Mouse (Mus musculus) urinary bladder, postnatal 25 days (tissue): Measurements from ENCODE around the gene Gpr83.

ENCODE experiments used
- DNase-seq: peaks from one replicate; pipeline ENCODE4 v3.0.0; 2022; ENCODE audit warnings: low spot score

Gpr83 gene

GRCm38 (mm10) chr9:14859868-14860639 is at the start of gene Gpr83:
Gene Gpr83 (plus strand): TSS chr9:14860210.
- no peak for DNase-seq

GRCm38 (mm10) chr9:14821396-14821795 is 38.6 kb upstream of the Gpr83 start:
- DNase-seq, result no peak

GRCm38 (mm10) chr9:14824840-14825239 is 35.2 kb upstream of the Gpr83 start:
- DNase-seq, result no peak

GRCm38 (mm10) chr9:14827875-14828274 is 32.1 kb upstream of the Gpr83 start:
- no peak for DNase-seq

- no peak for DNase-seq
Measured at GRCm38 (mm10) chr9:14832046-14832445, 28.0 kb upstream of the Gpr83 start.

- no peak for DNase-seq
Measured at GRCm38 (mm10) chr9:14835335-14836075, 24.5 kb upstream of the Gpr83 start.

GRCm38 (mm10) chr9:14839527-14839926 is 20.5 kb upstream of the Gpr83 start:
- no peak for DNase-seq

- no peak for DNase-seq
Measured at GRCm38 (mm10) chr9:14839970-14840369, 20.0 kb upstream of the Gpr83 start.

- no peak for DNase-seq
Measured at GRCm38 (mm10) chr9:14841878-14842761, 17.9 kb upstream of the Gpr83 start.

- no peak for DNase-seq
Measured at GRCm38 (mm10) chr9:14843311-14843857, 16.6 kb upstream of the Gpr83 start.

GRCm38 (mm10) chr9:14843901-14844300 is 16.1 kb upstream of the Gpr83 start:
- no peak for DNase-seq

- DNase-seq, result no peak
Measured at GRCm38 (mm10) chr9:14846428-14846827, 13.6 kb upstream of the Gpr83 start.

GRCm38 (mm10) chr9:14848267-14848935 is 11.6 kb upstream of the Gpr83 start:
- DNase-seq, result no peak

GRCm38 (mm10) chr9:14854585-14854984 is 5.4 kb upstream of the Gpr83 start:
- DNase-seq, result no peak

GRCm38 (mm10) chr9:14856922-14857654 is 2.9 kb upstream of the Gpr83 start:
- no peak for DNase-seq

- DNase-seq, result no peak
Measured at GRCm38 (mm10) chr9:14858170-14858706, 1.8 kb upstream of the Gpr83 start.

- no peak for DNase-seq
Measured at GRCm38 (mm10) chr9:14858782-14859181, 1.2 kb upstream of the Gpr83 start.

GRCm38 (mm10) chr9:14863126-14863525 is 3.1 kb downstream of the Gpr83 start:
- DNase-seq, result no peak

- no peak for DNase-seq
Measured at GRCm38 (mm10) chr9:14864726-14865125, 4.7 kb downstream of the Gpr83 start.

- no peak for DNase-seq
Measured at GRCm38 (mm10) chr9:14866957-14867356, 6.9 kb downstream of the Gpr83 start.

GRCm38 (mm10) chr9:14868326-14868725 is 8.3 kb downstream of the Gpr83 start:
- no peak for DNase-seq
